Mouse (Mus musculus) MEL (cell line): ENCODE measurements at regions not wholly inside any gene's neighbourhood (a gene's known extent, or its start where the extent isn't known, plus 50 kb on each side); places are given as distances from the start of the nearest gene placed in this dataset.

ENCODE experiments used
- DNase-seq: peaks from one replicate; pipeline ENCODE4 v3.0.0; 2011; ENCODE audit warnings: low read depth, low spot score
- H3K27ac ChIP-seq: 2 replicates; pipeline ENCODE4 v1.5.1; 2012; ENCODE audit warnings: low read depth, mild to moderate bottlenecking, control low read depth, low read length, moderate library complexity; ENCODE audit not compliant: control insufficient read depth
- H3K27me3 ChIP-seq, 2 experiments: fragments of 150-350 bp in 1 of 2; sonication (generic) in 1 of 2; 2 replicates each; pipeline ENCODE4 v1.6.1; 2012; ENCODE audit warnings: low read length in 2 of 2, mild to moderate bottlenecking in 2 of 2, improper control_type of control experiment in 1 of 2, moderate library complexity in 1 of 2; ENCODE audit not compliant: insufficient read depth in 2 of 2, control insufficient read depth in 1 of 2
- H3K36me3 ChIP-seq, 2 experiments: 2 replicates each; pipeline ENCODE4 v1.6.1; 2012 to 2014; ENCODE audit warnings: low read length in 2 of 2, improper control_type of control experiment in 1 of 2, inconsistent platforms in 1 of 2, mild to moderate bottlenecking in 1 of 2; ENCODE audit not compliant: insufficient read depth in 2 of 2, control insufficient read depth in 1 of 2
- H3K4me1 ChIP-seq, 2 experiments: fragments of 150-350 bp in 1 of 2; sonication (generic) in 1 of 2; 2 replicates each; pipeline ENCODE4 v1.6.1; 2012; ENCODE audit warnings: low read length in 2 of 2, improper control_type of control experiment in 1 of 2, mild to moderate bottlenecking in 1 of 2; ENCODE audit not compliant: insufficient read depth in 2 of 2, control insufficient read depth in 1 of 2
- H3K4me3 ChIP-seq, 2 experiments: fragments of 150-350 bp in 1 of 2; sonication (generic) in 1 of 2; 2 replicates each; pipeline ENCODE4 v1.5.1; 2012; ENCODE audit warnings: low read depth in 2 of 2, low read length in 2 of 2, mild to moderate bottlenecking in 2 of 2, moderate library complexity in 2 of 2, control low read depth in 1 of 2, improper control_type of control experiment in 1 of 2; ENCODE audit not compliant: control insufficient read depth in 1 of 2, insufficient read depth in 1 of 2
- H3K79me2 ChIP-seq: 2 replicates; pipeline ENCODE4 v1.6.1; 2012; ENCODE audit warnings: mild to moderate bottlenecking, low read length, moderate library complexity; ENCODE audit not compliant: control insufficient read depth, poor library complexity, insufficient read depth
- H3K9ac ChIP-seq: 2 replicates; pipeline ENCODE4 v1.6.1; 2012; ENCODE audit warnings: low read depth, mild to moderate bottlenecking, control low read depth, low read length, moderate library complexity; ENCODE audit not compliant: control insufficient read depth, poor library complexity, severe bottlenecking
- H3K9me3 ChIP-seq: fragments of 150-350 bp; sonication (generic); replicated peaks from 2 replicates; pipeline ENCODE4 v1.6.1; 2012; ENCODE audit warnings: mild to moderate bottlenecking, low read length, improper control_type of control experiment, moderate library complexity; ENCODE audit not compliant: insufficient read depth
- CHD1 ChIP-seq: IDR thresholded peaks from 2 replicates; pipeline ENCODE4 v1.6.1; 2012; ENCODE audit warnings: low read depth, mild to moderate bottlenecking, inconsistent platforms, low read length, improper control_type of control experiment
- CHD2 ChIP-seq: IDR thresholded peaks from 2 replicates; pipeline ENCODE4 v1.6.1; 2011; ENCODE audit warnings: low read length, improper control_type of control experiment
- E2F4 ChIP-seq: IDR thresholded peaks from 2 replicates; pipeline ENCODE4 v1.6.1; 2011; ENCODE audit warnings: low read depth, low read length, improper control_type of control experiment, borderline replicate concordance
- ETS1 ChIP-seq: IDR thresholded peaks from 2 replicates; pipeline ENCODE4 v1.6.1; 2012; ENCODE audit warnings: low read depth, mild to moderate bottlenecking, inconsistent platforms, low read length, improper control_type of control experiment, moderate library complexity
- HCFC1 ChIP-seq: IDR thresholded peaks from 2 replicates; pipeline ENCODE4 v1.6.1; 2012; ENCODE audit warnings: low read depth, mild to moderate bottlenecking, inconsistent platforms, low read length, improper control_type of control experiment, moderate library complexity
- MAFK ChIP-seq: IDR thresholded peaks from 2 replicates; pipeline ENCODE4 v1.6.1; 2011; ENCODE audit warnings: low read depth, mild to moderate bottlenecking, low read length, improper control_type of control experiment, borderline replicate concordance
- MEF2A ChIP-seq: IDR thresholded peaks from 2 replicates; pipeline ENCODE4 v1.6.1; 2014; ENCODE audit warnings: low read depth, mild to moderate bottlenecking, inconsistent platforms, low read length, improper control_type of control experiment; ENCODE audit not compliant: poor library complexity, insufficient replicate concordance, severe bottlenecking; ENCODE audit errors: extremely low read depth
- RCOR1 ChIP-seq: IDR thresholded peaks from 2 replicates; pipeline ENCODE4 v1.6.1; 2012; ENCODE audit warnings: low read depth, mild to moderate bottlenecking, inconsistent platforms, low read length, improper control_type of control experiment
- SIN3A ChIP-seq: IDR thresholded peaks from 2 replicates; pipeline ENCODE4 v1.6.1; 2012; ENCODE audit warnings: low read length, improper control_type of control experiment, inconsistent platforms
- TAL1 ChIP-seq: IDR thresholded peaks from 2 replicates; pipeline ENCODE4 v1.6.1; 2012; ENCODE audit warnings: mild to moderate bottlenecking, inconsistent platforms, low read length, moderate library complexity, mixed read lengths
- TBP ChIP-seq: IDR thresholded peaks from 2 replicates; pipeline ENCODE4 v1.8.0; 2011; ENCODE audit warnings: low read depth, low read length, improper control_type of control experiment
- USF2 ChIP-seq, 2 experiments: IDR thresholded peaks; 2 replicates each; pipeline ENCODE4 v1.6.1; 2011 to 2012; ENCODE audit warnings: improper control_type of control experiment in 2 of 2, low read length in 2 of 2, borderline replicate concordance in 1 of 2, inconsistent platforms in 1 of 2, low read depth in 1 of 2, mild to moderate bottlenecking in 1 of 2; ENCODE audit not compliant: insufficient read depth in 1 of 2
- ZNF384 ChIP-seq: IDR thresholded peaks from 2 replicates; pipeline ENCODE4 v1.6.1; 2012; ENCODE audit warnings: low read depth, mild to moderate bottlenecking, inconsistent platforms, low read length, improper control_type of control experiment

- no peak for DNase-seq
- Histone ChIP-seq H3K4me1 (no peaks in the 10 kb centered on the region), H3K27me3 (no peaks in the 10 kb centered on the region), H3K4me3 (no peak overlapping the region), H3K9ac (no peak overlapping the region), H3K27ac (no peak overlapping the region), H3K9me3 (no peaks in the 10 kb centered on the region), H3K79me2 (no peaks in the 10 kb centered on the region), H3K36me3 (no peaks in the 10 kb centered on the region)
- no peak for TF ChIP-seq MEF2A
Observed at GRCm38 (mm10) chr10:84067052-84067650, 344.5 kb downstream of the 1500009L16Rik start.

GRCm38 (mm10) chr10:84069806-84070205, 347.1 kb downstream of the 1500009L16Rik start:
- H3K79me2 ChIP-seq, result no peaks in the 10 kb centered on the region
- no peak for TF ChIP-seq MEF2A
- TF ChIP-seq TAL1, result no peak
- TF ChIP-seq CHD1, result no peak
- no peak for TF ChIP-seq RCOR1
- no peak for TF ChIP-seq ZNF384
- no peak for TF ChIP-seq TBP
- TF ChIP-seq ETS1, result no peak
- TF ChIP-seq USF2 (IDR thresholded peaks at IDR 0.05; ENCODE audit: borderline replicate concordance in 1 of 2, insufficient read depth in 1 of 2, low read depth in 1 of 2, low read length in 2 of 2), result no peak
- no peak for TF ChIP-seq E2F4
- TF ChIP-seq CHD2, result no peak
- TF ChIP-seq MAFK, result no peak
- no peak for TF ChIP-seq HCFC1
- no peaks in the 10 kb centered on the region for H3K9me3 ChIP-seq
- H3K9ac ChIP-seq, result no peak overlapping the region
- H3K27ac ChIP-seq, result no peak overlapping the region
- no peak for DNase-seq
- H3K36me3 ChIP-seq, result no peaks in the 10 kb centered on the region
- H3K27me3 ChIP-seq, result no peaks in the 10 kb centered on the region
- no peaks in the 10 kb centered on the region for H3K4me1 ChIP-seq
- H3K4me3 ChIP-seq, result no peak overlapping the region

GRCm38 (mm10) chr10:84072866-84073483, 350.3 kb downstream of the 1500009L16Rik start:
- Histone ChIP-seq H3K36me3 (no peaks in the 10 kb centered on the region), H3K79me2 (no peaks in the 10 kb centered on the region), H3K27me3 (no peaks in the 10 kb centered on the region), H3K9ac (no peak overlapping the region), H3K27ac (no peak overlapping the region), H3K4me1 (no peaks in the 10 kb centered on the region), H3K4me3 (no peak overlapping the region), H3K9me3 (no peaks in the 10 kb centered on the region)
- DNase-seq, result no peak
- no peak for TF ChIP-seq SIN3A
